Mouse (Mus musculus) c-Kit-positive CD71-positive TER-119-positive erythroid progenitor cells, embryonic 14.5 days (primary cell): ENCODE measurements around the gene Ripor2.

Source experiments
- DNase-seq: peaks from one replicate; pipeline ENCODE4 v3.0.0-alpha.2; 2013; ENCODE audit warnings: low spot score

Gene Ripor2

GRCm38 (mm10) chr13:24712581-24713130 lies 130.7 kb downstream of the Ripor2 start:
- no peak for DNase-seq

- peak; percentile 58 for DNase-seq
These were observed 131.5 kb downstream of the Ripor2 start for GRCm38 (mm10) chr13:24713434-24714000.

GRCm38 (mm10) chr13:24714360-24714885 lies 132.4 kb downstream of the Ripor2 start:
- DNase-seq, result no peak

GRCm38 (mm10) chr13:24715601-24716000 lies 133.6 kb downstream of the Ripor2 start:
- DNase-seq, result no peak

GRCm38 (mm10) chr13:24716441-24716840 lies 134.5 kb downstream of the Ripor2 start:
- no peak for DNase-seq

GRCm38 (mm10) chr13:24717677-24718076 lies 135.7 kb downstream of the Ripor2 start:
- no peak for DNase-seq

- no peak for DNase-seq
These were observed 139.5 kb downstream of the Ripor2 start for GRCm38 (mm10) chr13:24721502-24721901.

GRCm38 (mm10) chr13:24723699-24724394 lies 141.9 kb downstream of the Ripor2 start:
- no peak for DNase-seq

GRCm38 (mm10) chr13:24724395-24724759 lies 142.4 kb downstream of the Ripor2 start:
- no peak for DNase-seq

GRCm38 (mm10) chr13:24729128-24729527 lies 147.1 kb downstream of the Ripor2 start:
- DNase-seq, result no peak

GRCm38 (mm10) chr13:24734502-24734901 lies 152.5 kb downstream of the Ripor2 start:
- no peak for DNase-seq

- DNase-seq, result no peak
These were observed 153.7 kb downstream of the Ripor2 start for GRCm38 (mm10) chr13:24735608-24736131.

- DNase-seq, result no peak
These were observed 159.0 kb downstream of the Ripor2 start, which contains the start of gene Armh2 for GRCm38 (mm10) chr13:24741028-24741427. Gene Armh2, plus strand, starts transcription at chr13:24741232.

GRCm38 (mm10) chr13:24747823-24748222 lies 165.8 kb downstream of the Ripor2 start:
- no peak for DNase-seq

- DNase-seq, result no peak
These were observed 168.8 kb downstream of the Ripor2 start for GRCm38 (mm10) chr13:24750807-24751206.

- DNase-seq, result no peak
These were observed 169.4 kb downstream of the Ripor2 start for GRCm38 (mm10) chr13:24751396-24751795.

- DNase-seq, result no peak
These were observed 174.8 kb downstream of the Ripor2 start for GRCm38 (mm10) chr13:24756756-24757155.

- DNase-seq, result no peak
These were observed 176.0 kb downstream of the Ripor2 start for GRCm38 (mm10) chr13:24757820-24758564.

- no peak for DNase-seq
These were observed 177.5 kb downstream of the Ripor2 start for GRCm38 (mm10) chr13:24759451-24759850.

- no peak for DNase-seq
These were observed 178.4 kb downstream of the Ripor2 start for GRCm38 (mm10) chr13:24760351-24760870.

- no peak for DNase-seq
These were observed 179.1 kb downstream of the Ripor2 start for GRCm38 (mm10) chr13:24761083-24761402.
